Mouse (Mus musculus) fibroblast of lung, adult 2 months (primary cell): ENCODE results near the gene Cdc7.
A peak's percentile ranks its signal among the peaks of the same experiment; 100 is the strongest.

Source experiments
- DNase-seq: peaks from one replicate; pipeline ENCODE4 v3.0.0-alpha.2; 2011; ENCODE audit warnings: low read depth

The Cdc7 gene

DNA sequence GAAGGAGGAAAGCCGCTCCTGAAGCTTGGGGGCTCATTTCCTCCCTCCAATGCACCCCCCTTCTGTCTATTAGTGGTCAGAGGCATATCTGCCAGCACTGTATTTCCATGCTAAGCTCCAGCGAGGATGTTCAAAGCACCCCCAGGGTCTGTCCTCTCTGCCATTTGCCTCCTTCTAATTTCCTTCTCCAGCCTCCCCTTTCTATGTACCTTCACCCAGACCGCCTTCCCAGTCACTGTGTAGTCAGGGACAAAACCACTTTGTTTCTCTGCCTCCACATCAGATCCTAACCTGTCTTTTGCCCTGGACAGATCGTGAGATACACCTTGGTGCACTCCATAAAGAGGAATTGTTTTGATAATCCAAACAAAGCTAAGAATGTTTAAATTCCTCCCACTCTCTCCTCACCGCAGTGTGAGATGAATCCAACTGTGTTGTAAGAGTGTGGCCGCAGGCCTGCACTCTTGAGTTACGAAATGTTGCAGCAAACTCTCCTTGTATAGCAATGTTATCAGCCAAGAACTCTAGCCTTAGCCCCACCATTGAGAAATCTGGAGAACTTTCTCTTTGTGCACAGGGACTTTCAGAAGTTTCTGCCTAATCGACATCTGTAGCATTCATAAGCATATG is 27.3 kb downstream of the Cdc7 start:
- DNase-seq, result peak; percentile 70

DNA sequence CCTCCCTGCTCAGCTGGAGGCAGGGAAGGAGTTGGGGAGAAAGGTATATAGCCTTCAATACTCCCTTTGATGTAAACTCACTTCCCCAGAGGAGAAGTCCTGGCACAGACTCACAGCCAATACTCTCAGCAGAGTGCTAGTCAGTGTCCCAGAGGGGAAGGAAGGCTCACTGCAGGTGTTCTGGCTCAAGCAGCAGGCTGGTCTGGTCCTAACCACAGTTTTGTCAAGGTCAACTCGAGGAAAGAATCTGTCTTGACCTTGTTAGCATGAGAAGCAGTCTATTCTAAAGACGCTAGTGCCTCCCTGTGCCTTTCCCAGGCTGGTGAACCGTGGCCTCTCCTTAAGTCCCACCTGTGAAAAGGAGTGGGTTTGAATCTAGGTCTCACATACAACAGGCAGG is 30.6 kb downstream of the Cdc7 start:
- no peak for DNase-seq

GRCm38 (mm10) chr5:106995886-106996538 is 31.9 kb downstream of the Cdc7 start:
- peak; percentile 75 for DNase-seq

DNA sequence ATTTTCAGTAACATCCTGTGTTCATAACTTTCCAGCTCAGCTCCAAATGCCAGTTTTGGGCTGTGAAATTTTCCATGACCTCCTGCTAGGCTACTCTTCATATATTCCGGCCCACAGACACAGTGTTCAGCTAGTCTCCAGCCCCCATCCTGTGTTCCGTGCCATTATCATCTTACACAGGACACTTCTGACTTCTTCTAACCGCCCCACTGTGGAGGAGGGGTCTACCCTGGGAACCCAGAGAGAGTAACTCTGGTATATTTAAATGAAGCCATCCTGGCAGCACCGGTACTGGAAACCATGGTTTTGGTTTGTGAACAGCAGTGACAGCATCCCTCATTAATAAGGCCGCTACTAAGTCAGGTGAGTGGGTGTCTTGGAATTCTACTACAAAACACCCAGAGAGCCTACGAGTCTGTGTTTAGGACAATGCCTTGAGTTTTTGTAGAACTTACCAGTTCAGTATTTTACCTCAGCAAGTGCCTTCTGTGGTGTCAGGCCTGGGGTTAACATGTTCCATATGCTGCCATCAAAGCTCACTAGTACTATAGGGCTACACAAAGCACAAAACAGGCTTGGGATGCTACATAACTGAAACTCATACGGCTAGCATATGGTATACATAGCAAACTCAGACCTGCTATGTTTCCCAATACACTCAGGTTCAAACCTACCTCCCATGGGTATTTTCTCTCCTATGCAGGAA is 32.6 kb downstream of the Cdc7 start:
- DNase-seq, result no peak

DNA sequence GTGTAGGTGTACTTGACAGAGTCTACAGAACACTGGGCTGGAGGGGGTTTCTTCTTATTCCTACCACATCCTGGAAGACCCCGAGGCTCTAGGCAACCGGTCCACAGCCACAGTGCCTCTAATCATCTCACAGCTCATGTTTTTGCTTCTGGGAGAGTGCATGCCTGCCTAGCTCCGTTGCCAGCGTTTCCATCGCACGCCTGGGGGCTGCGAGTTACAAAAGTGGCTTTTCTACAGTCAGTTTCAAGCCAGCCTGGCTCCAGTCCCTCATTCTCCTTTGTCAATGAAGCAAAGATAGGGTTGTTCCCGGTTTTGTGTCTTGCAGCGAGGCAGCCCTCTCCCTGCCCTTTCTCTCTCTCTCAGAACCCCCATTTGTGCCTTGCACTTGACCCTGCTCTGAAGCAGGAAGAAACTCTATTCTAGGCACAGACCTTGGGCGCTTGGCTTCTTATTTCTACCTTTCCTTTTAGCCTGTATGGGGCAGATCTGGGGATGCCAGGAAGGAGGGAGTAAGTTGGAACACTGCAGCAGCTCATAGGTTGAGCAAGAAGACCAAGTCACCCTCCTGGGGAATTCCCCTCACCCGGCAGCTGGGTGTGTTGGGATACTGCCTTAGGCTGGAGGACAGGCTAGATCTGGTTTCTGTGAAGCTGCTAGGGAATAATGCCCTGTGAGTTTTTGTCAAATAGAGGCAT is 37.4 kb downstream of the Cdc7 start:
- DNase-seq, result peak; percentile 51

DNA sequence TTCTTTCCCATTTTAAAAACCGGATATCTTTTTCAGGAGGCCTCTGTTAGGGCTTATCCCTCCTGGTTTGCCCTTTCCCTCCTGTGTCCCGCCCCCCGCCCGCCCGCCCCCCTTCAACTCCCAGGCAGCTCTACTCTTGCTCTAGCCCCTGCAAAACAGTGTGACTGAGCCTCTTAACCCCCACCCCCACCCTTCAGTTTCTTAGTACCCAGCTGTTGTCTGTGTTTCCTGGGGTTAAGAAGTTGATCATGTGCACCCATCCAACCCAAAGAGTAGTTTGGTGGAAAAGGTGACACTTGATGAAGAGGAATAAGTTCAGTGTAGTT is 37.9 kb downstream of the Cdc7 start:
- no peak for DNase-seq

GRCm38 (mm10) chr5:107009721-107010120 is 45.6 kb downstream of the Cdc7 start:
- DNase-seq, result no peak

GRCm38 (mm10) chr5:107010300-107010699 is 46.2 kb downstream of the Cdc7 start:
- no peak for DNase-seq

DNA sequence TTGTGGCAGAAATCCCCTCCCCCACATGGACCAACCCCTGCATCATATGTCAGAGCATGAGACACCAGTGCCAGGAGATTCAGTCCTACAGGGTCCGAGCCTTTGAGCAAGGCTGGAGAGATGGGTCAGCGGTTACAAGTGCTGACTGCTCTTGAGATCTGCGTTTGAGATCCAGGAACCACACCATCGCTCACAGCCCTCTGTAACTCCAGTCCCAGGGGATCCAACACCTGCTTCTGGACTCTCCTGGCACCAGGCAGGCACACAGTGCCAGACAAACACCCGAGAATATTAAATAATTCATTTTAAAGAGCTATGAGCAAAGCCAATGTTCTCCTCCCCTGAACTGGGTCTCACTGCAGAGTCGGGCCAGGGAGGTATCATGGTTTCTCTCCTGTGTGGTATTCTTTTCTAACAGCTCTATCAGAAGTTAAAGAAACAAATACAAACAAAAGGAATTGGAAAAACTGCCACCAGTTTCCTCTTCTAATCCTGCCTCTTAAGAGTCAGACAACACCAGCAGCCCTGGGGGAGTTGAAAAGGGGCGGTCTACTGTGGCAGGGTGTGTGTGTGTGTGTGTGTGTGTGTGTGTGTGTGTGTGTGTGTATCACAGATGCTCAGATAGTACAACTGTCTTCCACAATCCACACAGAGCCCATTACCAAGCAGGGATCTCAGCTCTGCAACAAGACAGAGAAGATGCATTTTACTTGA is 47.4 kb downstream of the Cdc7 start:
- DNase-seq, result no peak

DNA sequence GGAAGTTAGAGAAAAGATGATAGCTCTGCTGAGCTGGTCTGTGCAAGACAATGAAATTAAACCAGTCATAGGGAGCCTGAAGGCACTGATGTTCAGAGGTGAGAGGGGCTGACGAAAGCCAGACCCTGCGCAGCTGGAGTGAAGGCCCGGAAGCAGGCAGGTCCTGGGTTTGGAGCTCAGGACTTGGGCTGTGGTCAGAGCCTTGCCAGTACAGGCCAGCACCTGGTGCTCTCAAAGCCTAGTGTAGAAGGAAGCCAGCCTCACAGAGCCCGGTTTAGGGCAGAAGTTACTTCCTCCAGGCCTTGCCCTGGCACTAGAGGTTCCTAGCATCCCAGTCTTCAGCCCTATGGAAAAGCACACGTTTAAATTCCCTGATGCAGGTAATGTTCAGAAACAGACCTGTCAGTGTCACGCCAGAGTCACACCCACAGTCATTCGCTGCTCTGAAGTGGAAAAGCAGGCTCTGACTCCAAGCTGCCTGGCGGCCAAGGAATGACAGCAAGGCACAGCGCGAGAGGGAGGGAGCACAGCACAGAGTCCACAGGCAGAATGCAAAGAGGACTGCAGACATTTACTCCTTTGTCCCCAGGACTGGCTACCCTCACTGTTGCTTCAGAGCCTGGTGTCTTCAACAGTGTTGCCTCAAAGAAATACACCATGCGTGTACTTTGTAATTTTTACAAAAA is 48.1 kb downstream of the Cdc7 start:
- DNase-seq, result no peak

GRCm38 (mm10) chr5:107013393-107013792 is 49.3 kb downstream of the Cdc7 start:
- DNase-seq, result no peak

DNA sequence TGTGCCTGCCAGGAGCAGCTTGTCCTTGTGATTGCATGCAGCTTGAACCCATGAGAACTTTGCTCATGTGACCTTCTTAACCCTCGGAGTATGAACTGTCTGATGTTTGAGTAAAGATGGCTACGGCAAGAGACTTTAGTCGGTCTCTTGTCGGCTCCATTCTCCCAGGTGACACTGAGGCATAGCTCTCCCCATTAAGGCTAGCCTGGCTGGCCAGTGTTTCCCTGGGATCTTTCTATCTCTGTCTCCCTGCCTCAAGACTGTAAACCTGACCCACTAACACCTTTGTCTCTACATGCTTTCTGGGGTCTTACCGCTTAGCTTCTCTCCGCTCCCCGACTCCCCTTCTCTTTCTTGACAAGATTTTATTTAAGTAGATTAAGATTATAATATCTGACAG is 50.0 kb downstream of the Cdc7 start:
- no peak for DNase-seq

- no peak for DNase-seq
Observed at GRCm38 (mm10) chr5:107015046-107015421, 50.9 kb downstream of the Cdc7 start.

DNA sequence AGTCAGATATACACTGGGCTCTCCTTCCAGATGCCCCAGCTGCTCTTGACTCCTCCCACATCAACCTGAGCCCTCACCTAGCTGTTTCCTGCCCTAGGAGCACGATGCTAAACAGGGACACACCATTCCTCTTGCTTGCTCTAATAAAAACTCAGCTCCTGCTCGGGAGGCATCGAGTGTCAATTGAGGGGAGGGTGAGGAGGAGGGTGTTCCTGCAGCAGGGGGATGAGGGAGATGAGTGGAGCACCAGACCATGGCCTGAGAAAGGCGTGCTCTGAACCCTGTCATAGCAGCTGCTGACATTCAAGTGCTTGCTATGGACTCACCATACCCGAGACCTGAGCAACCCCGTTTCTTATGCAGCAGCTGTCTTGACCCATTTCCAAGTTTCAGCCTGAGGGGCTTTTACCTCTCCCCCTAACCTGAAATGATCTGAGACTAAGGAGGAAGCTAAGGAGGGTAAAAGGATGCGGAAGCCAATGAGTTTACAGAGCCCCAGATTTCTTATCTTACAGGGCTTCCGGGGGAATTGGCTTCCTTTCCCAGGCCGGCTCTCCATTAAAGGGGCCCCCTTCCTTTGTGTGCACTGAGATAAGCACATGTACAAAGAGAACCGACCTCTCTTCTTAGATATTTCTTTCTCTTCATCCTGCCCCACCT is 51.4 kb downstream of the Cdc7 start:
- DNase-seq, result no peak

GRCm38 (mm10) chr5:107016538-107016937 is 52.4 kb downstream of the Cdc7 start:
- DNase-seq, result no peak

DNA sequence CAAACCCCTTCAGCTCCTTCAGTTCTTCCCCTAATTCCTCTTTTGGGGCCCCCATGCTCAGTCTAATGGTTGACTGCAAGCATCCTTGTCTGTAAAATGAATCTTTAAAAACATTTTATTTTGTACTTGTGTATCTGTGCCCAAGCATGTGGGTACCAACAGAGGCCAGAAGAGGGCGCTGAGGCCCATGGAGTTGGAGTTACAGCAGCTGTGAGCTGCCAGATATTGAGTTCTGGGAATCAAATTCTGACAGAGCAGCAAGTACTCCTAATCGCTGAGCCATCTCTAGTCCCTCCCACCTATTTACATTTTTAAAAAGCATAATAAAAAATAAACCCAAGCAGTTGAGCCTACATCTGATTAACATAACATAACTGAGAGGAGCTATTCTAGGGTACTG is 53.4 kb downstream of the Cdc7 start:
- no peak for DNase-seq

- no peak for DNase-seq
Observed at GRCm38 (mm10) chr5:107019057-107019456, 54.9 kb downstream of the Cdc7 start.

DNA sequence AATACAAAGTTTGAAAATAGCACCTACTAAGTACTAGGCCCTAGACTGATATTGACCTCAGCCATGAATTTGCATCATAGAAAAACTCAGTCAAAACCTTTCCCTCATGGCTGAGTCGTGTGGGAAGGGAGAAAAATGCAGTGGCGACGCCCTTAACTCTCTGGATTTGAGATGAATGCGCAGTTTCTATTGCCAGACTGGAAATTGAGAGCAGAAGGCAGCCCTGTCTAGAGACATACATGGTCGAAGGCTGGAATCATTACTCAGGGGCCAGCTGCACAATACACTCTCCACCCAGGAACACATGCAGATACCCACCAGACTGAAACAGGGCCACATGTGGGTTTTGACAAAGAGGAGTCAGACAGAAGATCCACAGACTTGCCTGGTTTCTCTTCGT is 55.8 kb downstream of the Cdc7 start:
- DNase-seq, result peak; percentile 67

DNA sequence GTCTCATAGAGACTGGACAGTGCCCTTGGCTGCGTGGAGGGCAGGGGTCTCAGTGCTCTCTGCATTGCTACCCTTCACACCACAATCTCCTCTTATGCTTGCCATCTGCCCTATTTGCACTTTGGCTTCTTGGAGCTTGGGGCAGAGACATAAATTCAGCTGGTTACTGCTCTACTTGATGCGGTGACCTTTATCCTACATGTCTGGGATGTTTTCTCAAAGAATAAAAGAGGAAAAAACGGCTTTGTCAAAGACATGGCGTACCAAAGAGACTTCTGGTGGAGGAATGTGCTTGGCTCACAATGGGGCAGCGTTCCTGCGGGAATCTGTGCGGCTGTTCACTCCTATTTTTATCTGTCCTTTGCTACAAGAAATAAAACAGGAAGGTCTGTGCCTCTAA is 56.2 kb downstream of the Cdc7 start:
- DNase-seq, result no peak

- no peak for DNase-seq
Observed at GRCm38 (mm10) chr5:107021291-107022063, 57.4 kb downstream of the Cdc7 start.

GRCm38 (mm10) chr5:107022064-107022428 is 57.9 kb downstream of the Cdc7 start:
- DNase-seq, result no peak
